Mouse (Mus musculus): ENCODE measurements around the gene Nkx2-2. TPM values are rescaled to one million over a fixed set of nuclear protein-coding genes. Genes with fewer than 3 reads are reported as not detected.

Gene Nkx2-2
- polyA plus RNA-seq (2015; fragmentation: Nextera tagmentation; extraction: Ambion mirVana) = not detected in 2 replicates

GRCm38 (mm10) chr2:147193271-147194255, at the start of gene Nkx2-2:
TSS of gene Nkx2-2 (minus strand) at chr2:147194243.

Other genes starting within 250 kb of the Nkx2-2 start
- 39.0 and 54.2 TPM in 2 replicates for gene Xrn2, start 181.2 kb downstream of the Nkx2-2 start, polyA plus RNA-seq (2015; fragmentation: Nextera tagmentation; extraction: Ambion mirVana)
- not detected in 2 replicates for gene Nkx2-4, start 108.8 kb downstream of the Nkx2-2 start, polyA plus RNA-seq (2015; fragmentation: Nextera tagmentation; extraction: Ambion mirVana)
- gene Pax1, start 167.7 kb upstream of the Nkx2-2 start, polyA plus RNA-seq (2015; fragmentation: Nextera tagmentation; extraction: Ambion mirVana) = not detected in 2 replicates